Mouse (Mus musculus) right cerebral cortex, postnatal 14 days (tissue): ENCODE measurements around the gene Tnni3.
A peak's percentile ranks its signal among the peaks of the same experiment; 100 is the strongest.

Experiments
- DNase-seq: peaks from one replicate; pipeline ENCODE4 v3.0.0; 2022

The Tnni3 gene

GRCm38 (mm10) chr7:4496468-4496867, 27.6 kb downstream of the Tnni3 start:
- DNase-seq: no peak

GRCm38 (mm10) chr7:4493991-4494390, 30.0 kb downstream of the Tnni3 start:
- DNase-seq: no peak

GRCm38 (mm10) chr7:4492284-4493224, 31.5 kb downstream of the Tnni3 start:
- DNase-seq: no peak

- DNase-seq: no peak
Observed at GRCm38 (mm10) chr7:4491308-4491707, 32.7 kb downstream of the Tnni3 start.

- DNase-seq: no peak
Observed at GRCm38 (mm10) chr7:4482281-4482680, 41.7 kb downstream of the Tnni3 start.

GRCm38 (mm10) chr7:4479674-4480073, 44.4 kb downstream of the Tnni3 start:
- peak; percentile 44 for DNase-seq

- no peak for DNase-seq
Observed at GRCm38 (mm10) chr7:4478796-4479291, 45.2 kb downstream of the Tnni3 start.

GRCm38 (mm10) chr7:4478021-4478795, 45.8 kb downstream of the Tnni3 start:
- peak; percentile 61 for DNase-seq

- no peak for DNase-seq
Observed at GRCm38 (mm10) chr7:4473940-4474339, 50.1 kb downstream of the Tnni3 start.

- DNase-seq: peak; percentile 93
Observed at GRCm38 (mm10) chr7:4471179-4471555, 52.9 kb downstream of the Tnni3 start.

GRCm38 (mm10) chr7:4470275-4471178, 53.5 kb downstream of the Tnni3 start:
- peak; percentile 58 for DNase-seq
